Mouse (Mus musculus): ENCODE results near the gene Nkain4. TPM values are rescaled to one million over a fixed set of nuclear protein-coding genes. Genes with fewer than 3 reads are reported as not detected.

Gene Nkain4
- polyA plus RNA-seq, 1 experiment = 3.0 TPM

DNA sequence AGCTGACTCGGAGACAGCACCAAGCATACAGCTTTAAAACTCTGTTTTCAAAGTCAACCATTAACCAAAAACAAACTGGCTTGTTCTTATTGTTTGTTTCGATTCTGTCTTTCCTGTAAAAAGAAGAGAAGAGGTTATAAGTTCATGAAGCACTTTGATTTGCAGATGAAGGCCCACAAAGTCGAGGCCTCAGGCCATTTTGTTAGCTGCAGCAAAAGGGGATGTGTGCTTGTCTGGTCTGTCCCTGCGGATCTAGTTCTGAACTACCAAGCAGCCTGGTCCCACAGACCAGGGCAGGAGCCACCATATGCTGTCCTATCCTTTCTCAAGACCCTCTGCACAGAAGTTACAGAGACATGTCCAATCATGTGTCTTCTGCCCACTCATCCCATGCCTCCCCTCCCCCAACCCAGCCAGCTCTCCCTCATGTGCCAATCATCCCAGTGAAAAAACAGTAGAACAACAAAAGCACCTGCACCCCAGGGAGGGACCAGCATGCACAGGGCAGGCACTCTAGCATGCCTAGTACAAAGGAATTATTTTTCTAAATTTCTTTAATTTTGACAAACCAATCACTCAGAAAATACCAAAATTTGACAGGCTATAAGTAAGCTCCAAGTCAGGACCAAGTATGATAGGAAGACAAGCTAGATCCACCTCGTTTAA is 48.8 kb downstream of the Nkain4 start:
- H3K36me3 ChIP-seq (ENCODE audit: control insufficient read depth, insufficient read depth, low read length) = peaks cover 12% of the 10 kb centered on the region
- no peak overlapping the region for H3K27ac ChIP-seq (ENCODE audit: insufficient read depth, low read length)
- H3K4me1 ChIP-seq (ENCODE audit: control insufficient read depth, insufficient read depth, insufficient read length) = no peaks in the 10 kb centered on the region
- DNase-seq (ENCODE audit: low read depth in 1 of 2, low spot score in 2 of 2) = no peak
- WGBS = 81% methylated on average over 5 of the region's 5 CpGs
- no peaks in the 10 kb centered on the region for H3K27me3 ChIP-seq (ENCODE audit: control insufficient read depth, insufficient read depth, low read length)
- H3K4me3 ChIP-seq (ENCODE audit: extremely low read depth, insufficient read depth, insufficient read length) = no peak overlapping the region
- no peak for TF ChIP-seq CTCF (IDR thresholded peaks at IDR 0.05; ENCODE audit: extremely low read depth, insufficient read depth, insufficient read length, insufficient replicate concordance)
- no peak for TF ChIP-seq POLR2A (IDR thresholded peaks at IDR 0.05; ENCODE audit: low read depth, low read length)

DNA sequence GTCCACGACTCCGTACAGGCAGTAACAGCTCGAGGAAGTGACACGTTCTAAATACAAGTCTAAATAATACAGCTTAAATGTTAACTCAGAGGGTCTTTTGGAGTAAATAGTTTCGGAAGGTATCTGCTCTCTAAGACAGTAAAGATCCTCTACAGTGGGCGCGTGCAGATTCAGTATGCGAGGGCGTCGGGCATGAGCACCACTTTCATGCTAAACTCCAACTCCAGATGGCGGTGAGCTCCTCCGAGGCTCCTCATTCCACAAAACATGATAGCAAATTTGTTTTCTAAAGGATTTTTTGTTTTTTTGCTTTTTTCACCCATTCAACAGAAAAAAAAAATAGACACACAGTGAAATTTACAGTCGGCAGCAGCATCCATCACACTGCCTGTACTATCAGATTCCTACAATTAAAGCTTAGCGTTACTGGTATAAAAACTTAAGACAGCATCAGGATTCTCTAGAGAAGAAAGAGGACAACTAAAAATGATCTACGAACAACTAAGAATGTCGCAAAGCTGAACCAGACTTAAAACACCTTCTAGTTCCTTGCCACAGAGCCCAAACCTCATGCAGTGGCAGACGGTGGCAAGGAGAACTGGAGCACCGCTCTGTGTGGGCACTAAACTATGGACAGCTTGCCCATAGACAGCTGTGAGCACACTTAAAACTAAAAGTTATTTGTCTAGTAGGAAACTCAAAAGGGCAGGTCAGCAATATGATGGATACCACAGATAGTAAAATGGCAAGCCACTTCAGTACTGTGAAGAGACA is 49.9 kb downstream of the Nkain4 start:
- DNase-seq (ENCODE audit: low read depth in 1 of 2, low spot score in 2 of 2) = no peak
- TF ChIP-seq CTCF (IDR thresholded peaks at IDR 0.05; ENCODE audit: extremely low read depth, insufficient read depth, insufficient read length, insufficient replicate concordance) = no peak
- no peak for TF ChIP-seq POLR2A (IDR thresholded peaks at IDR 0.05; ENCODE audit: low read depth, low read length)
- no peak overlapping the region for H3K27ac ChIP-seq (ENCODE audit: insufficient read depth, low read length)
- WGBS = 95% methylated on average over 18 of the region's 18 CpGs
- peaks cover 6% of the 10 kb centered on the region for H3K36me3 ChIP-seq (ENCODE audit: control insufficient read depth, insufficient read depth, low read length)
- H3K4me1 ChIP-seq (ENCODE audit: control insufficient read depth, insufficient read depth, insufficient read length) = no peaks in the 10 kb centered on the region
- no peaks in the 10 kb centered on the region for H3K27me3 ChIP-seq (ENCODE audit: control insufficient read depth, insufficient read depth, low read length)
- no peak overlapping the region for H3K4me3 ChIP-seq (ENCODE audit: extremely low read depth, insufficient read depth, insufficient read length)

DNA sequence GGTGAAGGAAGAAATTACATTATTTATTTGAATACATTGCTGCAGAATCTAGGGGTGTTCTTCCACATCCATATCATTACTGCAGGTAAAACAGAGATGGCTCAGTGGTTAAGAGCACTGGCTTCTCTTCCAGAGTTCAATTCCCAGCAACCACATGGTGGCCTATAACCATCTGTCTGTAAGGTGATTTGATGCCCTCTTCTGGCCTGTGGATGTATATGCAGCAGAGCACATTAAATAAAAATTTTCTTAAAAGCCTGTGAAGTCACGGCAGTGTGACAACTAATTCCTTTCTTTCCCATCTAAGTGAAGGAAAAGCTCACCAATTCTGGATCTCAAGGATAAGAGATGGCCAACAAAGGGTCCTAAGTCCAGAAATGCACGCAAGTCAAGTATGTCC is 52.4 kb downstream of the Nkain4 start:
- 42% methylated on average over 2 of the region's 2 CpGs for WGBS
- DNase-seq (ENCODE audit: low read depth in 1 of 2, low spot score in 2 of 2) = no peak
- Histone ChIP-seq H3K27ac (ENCODE audit: insufficient read depth, low read length) (no peak overlapping the region), H3K4me3 (ENCODE audit: extremely low read depth, insufficient read depth, insufficient read length) (no peak overlapping the region), H3K36me3 (ENCODE audit: control insufficient read depth, insufficient read depth, low read length) (peaks cover 5% of the 10 kb centered on the region), H3K4me1 (ENCODE audit: control insufficient read depth, insufficient read depth, insufficient read length) (no peaks in the 10 kb centered on the region), H3K27me3 (ENCODE audit: control insufficient read depth, insufficient read depth, low read length) (no peaks in the 10 kb centered on the region)
- TF ChIP-seq POLR2A (IDR thresholded peaks at IDR 0.05; ENCODE audit: low read depth, low read length) (no peak), CTCF (IDR thresholded peaks at IDR 0.05; ENCODE audit: extremely low read depth, insufficient read depth, insufficient read length, insufficient replicate concordance) (no peak)

DNA sequence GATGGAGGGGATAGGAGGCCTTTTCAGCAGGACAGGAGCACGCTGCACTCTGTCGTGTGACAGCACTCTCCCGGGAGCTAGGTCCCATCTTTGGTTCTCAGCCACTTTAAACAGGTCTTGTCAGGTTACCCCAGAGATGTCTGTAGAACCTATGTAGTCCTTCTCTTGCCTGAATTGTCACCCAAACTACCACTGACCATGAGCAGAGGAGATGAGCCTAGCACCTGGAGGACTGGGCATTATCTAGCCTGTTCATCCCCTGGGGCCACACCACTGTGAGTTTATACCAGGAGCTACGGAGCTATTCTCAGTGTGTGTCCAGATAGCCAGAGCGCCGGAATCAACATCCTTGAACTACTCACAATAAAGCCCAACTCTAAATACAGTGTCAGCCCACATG is 56.6 kb downstream of the Nkain4 start:
- Histone ChIP-seq H3K4me1 (ENCODE audit: control insufficient read depth, insufficient read depth, insufficient read length) (peaks cover 2% of the 10 kb centered on the region; the same call in 1 of the 2 replicates), H3K4me3 (ENCODE audit: extremely low read depth, insufficient read depth, insufficient read length) (no peak overlapping the region), H3K27me3 (ENCODE audit: control insufficient read depth, insufficient read depth, low read length) (peaks cover 16% of the 10 kb centered on the region), H3K27ac (ENCODE audit: insufficient read depth, low read length) (no peak overlapping the region), H3K36me3 (ENCODE audit: control insufficient read depth, insufficient read depth, low read length) (no peaks in the 10 kb centered on the region)
- DNase-seq (ENCODE audit: low read depth in 1 of 2, low spot score in 2 of 2) = no peak
- TF ChIP-seq CTCF (IDR thresholded peaks at IDR 0.05; ENCODE audit: extremely low read depth, insufficient read depth, insufficient read length, insufficient replicate concordance) (no peak), POLR2A (IDR thresholded peaks at IDR 0.05; ENCODE audit: low read depth, low read length) (no peak)
- 84% methylated on average over 6 of the region's 6 CpGs for WGBS

DNA sequence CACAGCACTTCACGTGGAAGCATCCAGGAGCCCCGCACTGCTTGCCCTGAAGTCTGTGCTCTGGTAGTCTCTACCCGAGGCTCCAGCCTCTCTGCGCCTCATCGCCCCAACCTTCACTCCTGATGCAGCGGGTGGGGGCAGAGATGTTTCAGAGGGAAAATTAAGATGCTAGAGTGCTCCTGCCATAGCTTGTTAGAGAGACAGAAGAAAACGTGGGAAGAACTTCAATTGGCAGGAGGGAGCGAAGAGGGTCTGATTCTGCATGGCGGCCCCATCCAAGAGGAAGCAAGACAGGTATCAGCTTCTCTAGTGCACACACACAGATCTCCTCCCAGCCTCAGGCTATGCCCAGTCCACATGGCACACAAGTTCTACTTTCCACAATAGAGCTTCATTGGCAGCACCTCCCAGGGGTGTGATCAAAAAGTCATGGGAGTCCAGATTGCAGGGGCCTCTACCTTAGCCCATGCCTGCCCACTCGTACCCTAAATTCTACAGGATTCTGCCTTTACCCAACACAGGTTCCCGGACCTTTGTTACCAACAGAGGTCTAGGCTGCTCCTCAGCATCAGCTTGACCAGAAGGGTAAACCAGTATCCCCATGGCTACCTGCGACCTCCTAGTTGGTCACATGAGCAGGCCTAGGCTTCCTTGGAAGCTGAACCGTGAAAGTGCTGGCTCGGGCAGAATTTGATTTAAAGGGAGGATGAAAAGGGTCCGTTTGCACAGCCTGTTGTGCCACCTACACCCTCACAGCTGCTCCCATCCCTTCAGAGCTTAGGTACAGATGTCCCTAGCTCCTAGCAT is 57.5 kb downstream of the Nkain4 start:
- H3K4me3 ChIP-seq (ENCODE audit: extremely low read depth, insufficient read depth, insufficient read length) = no peak overlapping the region
- H3K4me1 ChIP-seq (ENCODE audit: control insufficient read depth, insufficient read depth, insufficient read length) = peaks cover 4% of the 10 kb centered on the region; the same call in 1 of the 2 replicates
- no peaks in the 10 kb centered on the region for H3K36me3 ChIP-seq (ENCODE audit: control insufficient read depth, insufficient read depth, low read length)
- H3K27ac ChIP-seq (ENCODE audit: insufficient read depth, low read length) = no peak overlapping the region
- DNase-seq (ENCODE audit: low read depth in 1 of 2, low spot score in 2 of 2) = no peak
- WGBS = 79% methylated on average over 15 of the region's 15 CpGs
- H3K27me3 ChIP-seq (ENCODE audit: control insufficient read depth, insufficient read depth, low read length) = peaks cover 17% of the 10 kb centered on the region
- TF ChIP-seq CTCF (IDR thresholded peaks at IDR 0.05; ENCODE audit: extremely low read depth, insufficient read depth, insufficient read length, insufficient replicate concordance) (no peak), POLR2A (IDR thresholded peaks at IDR 0.05; ENCODE audit: low read depth, low read length) (no peak)

DNA sequence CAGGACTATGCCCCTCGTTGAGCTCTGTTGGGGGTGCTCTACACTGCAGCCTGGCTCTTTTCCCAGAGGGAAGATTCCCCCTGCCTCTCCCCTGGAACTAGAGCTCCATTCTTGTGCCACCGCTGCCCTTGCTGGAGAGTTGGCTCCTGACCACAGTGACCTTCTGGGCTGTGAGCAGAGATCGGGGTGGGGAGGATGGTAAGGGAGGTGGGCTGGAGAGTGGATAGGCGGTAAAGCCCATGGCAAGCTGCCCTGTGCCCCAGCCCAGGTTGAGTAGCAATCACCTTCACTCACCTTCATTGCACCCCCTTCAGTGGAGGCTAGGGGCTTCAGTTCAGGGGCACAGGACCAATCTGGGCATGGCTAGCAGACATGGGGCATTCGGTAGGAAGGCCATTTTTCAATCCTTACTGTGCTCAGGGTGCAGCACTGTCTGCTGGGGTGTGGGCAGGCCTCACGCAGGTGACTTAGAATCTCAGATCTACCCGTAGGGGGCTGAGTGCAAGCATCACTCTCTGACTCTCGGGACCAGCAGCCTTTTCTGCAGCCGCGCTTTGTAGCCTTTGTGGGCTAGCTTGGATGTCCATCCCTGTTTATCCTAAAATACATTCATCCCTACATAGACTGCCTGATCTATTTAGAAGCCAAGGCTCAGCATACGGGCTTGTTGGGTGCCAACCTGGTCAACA is 58.5 kb downstream of the Nkain4 start:
- no peaks in the 10 kb centered on the region for H3K36me3 ChIP-seq (ENCODE audit: control insufficient read depth, insufficient read depth, low read length)
- 79% methylated on average over 11 of the region's 11 CpGs for WGBS

More for the DNA sequence above, 58.5 kb downstream of the Nkain4 start:
- no peak overlapping the region for H3K4me3 ChIP-seq (ENCODE audit: extremely low read depth, insufficient read depth, insufficient read length)
- H3K27ac ChIP-seq (ENCODE audit: insufficient read depth, low read length) = no peak overlapping the region
- TF ChIP-seq POLR2A (IDR thresholded peaks at IDR 0.05; ENCODE audit: low read depth, low read length) (no peak), CTCF (IDR thresholded peaks at IDR 0.05; ENCODE audit: extremely low read depth, insufficient read depth, insufficient read length, insufficient replicate concordance) (no peak)
- peaks cover 4% of the 10 kb centered on the region; the same call in 1 of the 2 replicates for H3K4me1 ChIP-seq (ENCODE audit: control insufficient read depth, insufficient read depth, insufficient read length)
- DNase-seq (ENCODE audit: low read depth in 1 of 2, low spot score in 2 of 2) = no peak
- peaks cover 22% of the 10 kb centered on the region for H3K27me3 ChIP-seq (ENCODE audit: control insufficient read depth, insufficient read depth, low read length)

Data from spleen, adult 2 months (tissue).